Mouse (Mus musculus): ENCODE data around the gene Ttc23.

Gene Ttc23

GRCm38 (mm10) chr7:67697892-67698630 lies 50.9 kb downstream of the Ttc23 start:
- Histone ChIP-seq H3K27me3 (ENCODE audit: control insufficient read depth, insufficient read depth, low read length, poor library complexity, severe bottlenecking) (no peaks in the 10 kb centered on the region), H3K36me3 (ENCODE audit: control insufficient read depth, insufficient read depth, low read length, poor library complexity, severe bottlenecking) (no peaks in the 10 kb centered on the region)
- DNase-seq (ENCODE audit: low read depth, low spot score), result no peak

DNA sequence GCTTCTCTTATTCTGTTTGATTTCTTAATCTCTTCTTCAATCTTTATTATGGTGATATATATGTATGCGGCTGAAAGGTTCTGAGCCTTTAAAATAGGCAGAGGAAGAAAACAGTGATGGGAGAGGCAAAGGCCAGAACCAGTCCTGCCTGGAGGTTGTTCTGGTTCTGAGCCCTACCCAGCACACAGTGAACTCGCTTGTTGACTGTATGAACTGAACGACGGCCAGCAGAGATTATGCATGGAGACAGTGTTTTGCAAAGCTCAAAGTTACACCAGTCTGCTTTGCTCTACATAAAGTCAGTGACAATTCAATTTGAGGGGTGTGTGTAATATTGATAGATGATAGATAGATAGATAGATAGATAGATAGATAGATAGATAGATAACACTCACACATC lies 52.1 kb downstream of the Ttc23 start:
- H3K27me3 ChIP-seq (ENCODE audit: control insufficient read depth, insufficient read depth, low read length, poor library complexity, severe bottlenecking), result no peaks in the 10 kb centered on the region
- no peaks in the 10 kb centered on the region for H3K36me3 ChIP-seq (ENCODE audit: control insufficient read depth, insufficient read depth, low read length, poor library complexity, severe bottlenecking)
- no peak for DNase-seq (ENCODE audit: low read depth, low spot score)

GRCm38 (mm10) chr7:67700846-67701245 lies 53.6 kb downstream of the Ttc23 start:
- Histone ChIP-seq H3K36me3 (ENCODE audit: control insufficient read depth, insufficient read depth, low read length, poor library complexity, severe bottlenecking) (no peaks in the 10 kb centered on the region), H3K27me3 (ENCODE audit: control insufficient read depth, insufficient read depth, low read length, poor library complexity, severe bottlenecking) (no peaks in the 10 kb centered on the region)
- DNase-seq (ENCODE audit: low read depth, low spot score), result peak; percentile 26

DNA sequence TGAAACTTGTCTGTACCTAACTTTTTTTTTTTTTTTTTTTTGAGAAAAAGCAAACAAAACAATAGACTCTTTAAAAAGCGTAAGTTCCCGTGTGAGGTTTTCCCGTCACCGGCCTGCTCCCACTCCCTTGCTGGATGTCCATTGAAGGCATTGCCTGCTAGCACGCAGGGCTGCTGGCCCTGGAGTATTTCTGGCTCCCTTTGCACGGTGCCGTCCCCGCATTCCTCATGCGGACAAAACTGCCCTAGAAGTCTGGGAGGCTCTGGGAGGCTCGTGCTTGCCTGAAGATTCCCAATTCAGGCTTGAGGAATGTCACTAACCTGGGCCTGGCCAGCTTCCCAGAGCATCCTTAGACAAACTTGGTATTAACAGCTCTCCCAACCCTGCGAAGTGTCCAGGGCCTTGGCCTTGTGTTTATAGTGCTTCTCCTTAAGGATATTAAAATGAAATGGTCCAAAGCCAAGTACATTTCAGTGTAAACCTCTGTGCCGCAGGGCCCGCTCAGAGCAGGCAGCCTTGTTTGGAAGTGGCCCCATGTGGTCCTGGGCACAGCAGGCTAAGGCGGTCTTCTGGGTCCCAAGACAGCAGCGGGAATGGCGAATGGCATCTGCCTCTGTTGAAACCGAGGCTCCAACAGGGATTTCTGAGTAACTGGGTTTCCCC lies 54.2 kb downstream of the Ttc23 start:
- H3K27me3 ChIP-seq (ENCODE audit: control insufficient read depth, insufficient read depth, low read length, poor library complexity, severe bottlenecking), result no peaks in the 10 kb centered on the region
- no peaks in the 10 kb centered on the region for H3K36me3 ChIP-seq (ENCODE audit: control insufficient read depth, insufficient read depth, low read length, poor library complexity, severe bottlenecking)
- no peak for DNase-seq (ENCODE audit: low read depth, low spot score)

- no peaks in the 10 kb centered on the region for H3K36me3 ChIP-seq (ENCODE audit: control insufficient read depth, insufficient read depth, low read length, poor library complexity, severe bottlenecking)
- no peaks in the 10 kb centered on the region for H3K27me3 ChIP-seq (ENCODE audit: control insufficient read depth, insufficient read depth, low read length, poor library complexity, severe bottlenecking)
- DNase-seq (ENCODE audit: low read depth, low spot score), result no peak
Observed at GRCm38 (mm10) chr7:67708160-67708559, 61.0 kb downstream of the Ttc23 start.

GRCm38 (mm10) chr7:67710216-67710615 lies 63.0 kb downstream of the Ttc23 start:
- no peak for DNase-seq (ENCODE audit: low read depth, low spot score)
- no peaks in the 10 kb centered on the region for H3K36me3 ChIP-seq (ENCODE audit: control insufficient read depth, insufficient read depth, low read length, poor library complexity, severe bottlenecking)
- H3K27me3 ChIP-seq (ENCODE audit: control insufficient read depth, insufficient read depth, low read length, poor library complexity, severe bottlenecking), result no peaks in the 10 kb centered on the region

DNA sequence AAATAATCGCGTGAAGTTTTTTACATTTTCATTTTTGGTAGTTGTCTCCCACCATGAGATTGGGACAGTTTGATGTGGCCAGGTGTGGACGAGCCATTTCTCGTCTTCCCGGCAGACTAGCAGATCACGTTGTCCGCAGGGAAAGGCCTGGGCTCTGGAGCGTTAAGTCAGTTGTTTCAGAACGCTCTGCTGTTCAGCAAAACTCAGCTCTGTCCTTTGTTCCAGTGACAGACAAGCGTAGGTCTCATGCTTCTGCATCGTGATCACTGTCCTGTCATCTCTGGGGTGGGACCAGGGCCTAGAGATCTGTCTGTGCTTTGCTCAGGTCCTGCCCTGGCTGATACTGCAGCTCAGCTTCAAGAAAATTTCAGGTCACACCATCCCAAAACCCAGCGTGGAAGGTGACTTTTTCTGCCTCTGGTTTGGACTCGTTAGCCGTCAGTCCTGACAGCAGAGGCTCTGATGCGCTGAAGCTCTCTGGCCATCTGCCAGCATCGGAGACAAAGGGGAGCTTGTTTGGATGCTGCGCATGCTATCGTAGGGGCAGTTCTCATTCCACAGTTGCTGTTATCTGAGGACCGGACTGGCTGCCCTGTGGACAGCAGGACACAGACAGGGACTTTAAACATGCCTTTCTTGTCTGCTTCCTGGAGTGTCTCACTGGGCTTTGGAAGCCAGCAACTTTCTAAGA lies 66.8 kb downstream of the Ttc23 start:
- no peak for DNase-seq (ENCODE audit: low read depth, low spot score)
- H3K27me3 ChIP-seq (ENCODE audit: control insufficient read depth, insufficient read depth, low read length, poor library complexity, severe bottlenecking), result no peaks in the 10 kb centered on the region
- H3K36me3 ChIP-seq (ENCODE audit: control insufficient read depth, insufficient read depth, low read length, poor library complexity, severe bottlenecking), result no peaks in the 10 kb centered on the region

DNA sequence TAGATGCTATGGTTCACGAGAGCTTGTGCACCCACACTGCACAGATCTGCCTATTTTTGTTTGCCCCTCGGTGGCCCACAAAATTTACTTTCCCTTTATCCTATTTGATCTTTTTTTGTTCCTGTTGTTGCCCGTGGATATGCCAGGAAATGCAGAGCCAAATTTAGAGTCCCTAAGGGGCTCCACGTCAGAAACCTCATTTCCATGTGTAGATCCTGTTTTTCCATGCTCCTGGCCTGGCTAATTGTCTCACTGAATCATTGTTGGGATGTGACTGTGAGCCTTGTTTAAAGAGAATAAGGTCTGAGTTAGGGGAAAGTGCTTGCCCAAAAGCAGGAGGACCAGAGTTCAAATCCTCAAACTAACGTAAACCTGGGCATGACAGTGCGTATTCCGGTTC lies 68.0 kb downstream of the Ttc23 start:
- H3K27me3 ChIP-seq (ENCODE audit: control insufficient read depth, insufficient read depth, low read length, poor library complexity, severe bottlenecking), result no peaks in the 10 kb centered on the region
- DNase-seq (ENCODE audit: low read depth, low spot score), result no peak
- no peaks in the 10 kb centered on the region for H3K36me3 ChIP-seq (ENCODE audit: control insufficient read depth, insufficient read depth, low read length, poor library complexity, severe bottlenecking)

- no peaks in the 10 kb centered on the region for H3K36me3 ChIP-seq (ENCODE audit: control insufficient read depth, insufficient read depth, low read length, poor library complexity, severe bottlenecking)
- no peak for DNase-seq (ENCODE audit: low read depth, low spot score)
Observed at GRCm38 (mm10) chr7:67716213-67716878, 69.1 kb downstream of the Ttc23 start.

DNA sequence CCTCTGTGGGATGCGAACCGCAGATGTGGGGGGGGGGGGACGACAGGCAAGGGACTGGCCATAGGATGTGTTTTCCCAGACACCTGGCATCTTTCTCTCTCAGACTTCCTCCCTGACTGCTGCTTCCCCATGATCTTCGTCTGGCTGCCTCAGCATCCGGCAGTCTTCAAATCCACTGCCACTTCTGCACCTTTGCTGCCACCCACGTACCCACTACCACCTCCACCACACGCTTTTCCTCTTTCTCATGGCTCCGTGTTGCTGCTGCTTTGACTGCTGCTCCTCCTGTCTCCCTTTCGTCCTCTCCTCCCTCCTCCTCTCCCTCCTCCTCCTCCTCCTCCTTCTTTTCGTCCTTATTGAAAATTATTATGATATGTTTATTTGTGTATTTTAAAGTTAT lies 69.7 kb downstream of the Ttc23 start:
- no peaks in the 10 kb centered on the region for H3K36me3 ChIP-seq (ENCODE audit: control insufficient read depth, insufficient read depth, low read length, poor library complexity, severe bottlenecking)
- no peaks in the 10 kb centered on the region for H3K27me3 ChIP-seq (ENCODE audit: control insufficient read depth, insufficient read depth, low read length, poor library complexity, severe bottlenecking)
- DNase-seq (ENCODE audit: low read depth, low spot score), result no peak

More at GRCm38 (mm10) chr7:67716213-67716878, 69.1 kb downstream of the Ttc23 start:
- H3K27me3 ChIP-seq (ENCODE audit: control insufficient read depth, insufficient read depth, low read length, poor library complexity, severe bottlenecking), result no peaks in the 10 kb centered on the region

DNA sequence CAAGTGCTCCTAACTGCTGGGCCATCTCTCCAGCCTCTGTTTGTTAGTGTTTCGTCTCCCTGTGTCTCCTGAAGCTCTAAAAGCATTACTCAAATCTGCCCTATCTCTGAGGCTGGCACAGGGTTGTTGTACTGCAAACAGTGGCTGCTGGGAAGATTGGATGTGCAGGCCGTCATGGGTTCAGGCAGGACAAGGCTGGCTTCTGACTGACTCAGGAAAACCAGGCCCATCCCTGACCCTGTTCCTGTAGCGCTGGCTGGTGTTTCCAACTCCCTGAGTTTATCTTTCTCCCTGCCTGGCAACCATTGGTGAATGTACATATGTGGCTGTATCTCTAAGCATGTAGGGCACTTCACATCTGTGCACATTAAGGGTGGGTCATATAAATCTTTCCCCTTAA lies 70.3 kb downstream of the Ttc23 start:
- Histone ChIP-seq H3K36me3 (ENCODE audit: control insufficient read depth, insufficient read depth, low read length, poor library complexity, severe bottlenecking) (no peaks in the 10 kb centered on the region), H3K27me3 (ENCODE audit: control insufficient read depth, insufficient read depth, low read length, poor library complexity, severe bottlenecking) (no peaks in the 10 kb centered on the region)
- no peak for DNase-seq (ENCODE audit: low read depth, low spot score)

GRCm38 (mm10) chr7:67718804-67719203 lies 71.6 kb downstream of the Ttc23 start:
- H3K27me3 ChIP-seq (ENCODE audit: control insufficient read depth, insufficient read depth, low read length, poor library complexity, severe bottlenecking), result no peaks in the 10 kb centered on the region
- no peaks in the 10 kb centered on the region for H3K36me3 ChIP-seq (ENCODE audit: control insufficient read depth, insufficient read depth, low read length, poor library complexity, severe bottlenecking)
- DNase-seq (ENCODE audit: low read depth, low spot score), result no peak

DNA sequence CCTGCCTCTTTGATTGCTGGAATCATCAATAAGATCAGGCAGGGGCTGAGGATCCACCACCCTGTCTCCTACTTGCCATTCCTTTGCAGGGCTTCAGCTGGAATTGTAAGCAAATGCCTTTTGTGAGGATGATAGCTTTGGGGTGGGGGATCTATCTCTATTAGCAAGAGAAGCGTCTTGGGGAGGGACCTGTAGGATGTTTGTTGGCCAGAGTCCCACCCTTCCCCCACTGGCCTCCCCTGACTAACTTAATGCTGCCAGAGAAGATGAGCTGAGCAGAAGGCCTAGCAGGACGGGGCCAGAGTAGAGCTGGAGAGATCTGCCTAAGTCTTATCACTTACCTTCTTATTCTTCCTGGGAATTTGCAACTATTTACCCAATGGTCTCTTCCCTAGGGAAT lies 75.0 kb downstream of the Ttc23 start:
- Histone ChIP-seq H3K36me3 (ENCODE audit: control insufficient read depth, insufficient read depth, low read length, poor library complexity, severe bottlenecking) (no peaks in the 10 kb centered on the region), H3K27me3 (ENCODE audit: control insufficient read depth, insufficient read depth, low read length, poor library complexity, severe bottlenecking) (no peaks in the 10 kb centered on the region)
- no peak for DNase-seq (ENCODE audit: low read depth, low spot score)

- no peaks in the 10 kb centered on the region for H3K36me3 ChIP-seq (ENCODE audit: control insufficient read depth, insufficient read depth, low read length, poor library complexity, severe bottlenecking)
- no peaks in the 10 kb centered on the region for H3K27me3 ChIP-seq (ENCODE audit: control insufficient read depth, insufficient read depth, low read length, poor library complexity, severe bottlenecking)
- DNase-seq (ENCODE audit: low read depth, low spot score), result no peak
Observed at GRCm38 (mm10) chr7:67724536-67724935, 77.3 kb downstream of the Ttc23 start.

GRCm38 (mm10) chr7:67725016-67725415 lies 77.8 kb downstream of the Ttc23 start:
- H3K27me3 ChIP-seq (ENCODE audit: control insufficient read depth, insufficient read depth, low read length, poor library complexity, severe bottlenecking), result no peaks in the 10 kb centered on the region
- no peaks in the 10 kb centered on the region for H3K36me3 ChIP-seq (ENCODE audit: control insufficient read depth, insufficient read depth, low read length, poor library complexity, severe bottlenecking)
- no peak for DNase-seq (ENCODE audit: low read depth, low spot score)
